Mouse (Mus musculus) forebrain, embryonic 10.5 days (tissue): ENCODE data around the gene Tle1. TPM values are rescaled to one million over a fixed set of nuclear protein-coding genes. Genes with fewer than 3 reads are reported as not detected.

ENCODE experiments used
- DNase-seq: peaks from one replicate; pipeline ENCODE4 v3.0.0-alpha.2; 2017; ENCODE audit warnings: low spot score; ENCODE audit errors: extremely low spot score
- H3K27ac ChIP-seq: fragments of 300-500 bp; sonication (generic); 2 replicates; pipeline ENCODE4 v1.5.1; 2016; ENCODE audit warnings: mild to moderate bottlenecking
- H3K27me3 ChIP-seq: fragments of 300-500 bp; sonication (generic); 2 replicates; pipeline ENCODE4 v1.6.1; 2016; ENCODE audit warnings: mild to moderate bottlenecking; ENCODE audit not compliant: poor library complexity, severe bottlenecking
- H3K36me3 ChIP-seq: fragments of 300-500 bp; sonication (generic); replicated peaks from 2 replicates; pipeline ENCODE4 v1.6.1; 2016; ENCODE audit warnings: mild to moderate bottlenecking, moderate library complexity
- H3K4me1 ChIP-seq: fragments of 300-500 bp; sonication (generic); 2 replicates; pipeline ENCODE4 v1.6.1; 2016
- H3K4me3 ChIP-seq: fragments of 300-500 bp; sonication (generic); 2 replicates; pipeline ENCODE4 v1.5.1; 2016; ENCODE audit warnings: mild to moderate bottlenecking, moderate library complexity
- H3K9me3 ChIP-seq: fragments of 300-500 bp; sonication (generic); 2 replicates; pipeline ENCODE4 v1.6.1; 2016; ENCODE audit warnings: mild to moderate bottlenecking, moderate library complexity
- WGBS: fragments of 180-500 bp; shearing (Covaris S2); methylation state at CpG from one replicate; pipeline ENCODE4 v1.1.7; 2016; 5-methylcytosine and 5-hydroxymethylcytosine counted together
- polyA plus RNA-seq: library from polyadenylated mRNA; unstranded; fragments of >200 nt; fragmentation: Nextera tagmentation; extraction: Ambion mirVana; gene quantifications from 2 replicates; pipeline ENCODE4 v1.2.1, GENCODE M21; 2016

The Tle1 gene
- polyA plus RNA-seq, 1 experiment from 2014 or later, result 39.8 TPM

- no peak for DNase-seq
- 94% methylated on average over 4 of the region's 4 CpGs for WGBS
- Histone ChIP-seq H3K4me3 (no peak overlapping the region), H3K4me1 (no peaks in the 10 kb centered on the region), H3K9me3 (no peaks in the 10 kb centered on the region), H3K27ac (no peak overlapping the region), H3K27me3 (no peaks in the 10 kb centered on the region), H3K36me3 (no peaks in the 10 kb centered on the region)
These were observed 112.9 kb downstream of the Tle1 start for GRCm38 (mm10) chr4:72087811-72088210.

- WGBS, result 68% methylated on average over 5 of the region's 5 CpGs
- Histone ChIP-seq H3K9me3 (no peaks in the 10 kb centered on the region), H3K4me1 (peaks cover 3% of the 10 kb centered on the region; the same call in 1 of the 2 replicates), H3K36me3 (no peaks in the 10 kb centered on the region), H3K27me3 (no peaks in the 10 kb centered on the region), H3K4me3 (no peak overlapping the region), H3K27ac (no peak overlapping the region)
- DNase-seq, result no peak
These were observed 131.6 kb downstream of the Tle1 start for GRCm38 (mm10) chr4:72069111-72069534.

GRCm38 (mm10) chr4:72067937-72068336 is 132.8 kb downstream of the Tle1 start:
- H3K4me3 ChIP-seq, result no peak overlapping the region
- H3K36me3 ChIP-seq, result no peaks in the 10 kb centered on the region
- H3K27me3 ChIP-seq, result no peaks in the 10 kb centered on the region
- 91% methylated on average over 3 of the region's 3 CpGs for WGBS
- no peak overlapping the region for H3K27ac ChIP-seq
- DNase-seq, result no peak
- peaks cover 3% of the 10 kb centered on the region; the same call in 1 of the 2 replicates for H3K4me1 ChIP-seq
- H3K9me3 ChIP-seq, result no peaks in the 10 kb centered on the region
